Comparison of ENCODE assay signal across 25 mouse cellular contexts in the genomic region with DNA sequence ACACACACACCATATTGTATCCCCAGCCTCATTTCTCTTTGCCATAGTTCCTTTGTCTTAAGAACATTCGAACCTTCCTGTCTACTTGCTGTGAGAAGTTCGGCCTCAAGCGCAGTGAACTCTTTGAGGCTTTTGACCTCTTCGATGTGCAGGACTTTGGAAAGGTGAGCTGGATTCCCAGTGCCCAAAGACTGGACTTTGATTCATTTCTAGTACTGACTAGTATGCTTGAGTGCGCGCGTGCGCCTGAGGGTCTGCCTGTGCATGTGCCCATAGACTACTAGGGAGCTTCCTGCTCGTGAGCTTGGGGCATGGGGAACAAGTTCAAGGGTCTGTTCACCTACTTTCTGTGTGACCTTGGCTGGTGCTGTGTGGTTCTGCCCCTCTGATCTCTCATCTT.
"Had no signal": no experiment of that assay in that cellular context is flagged by ENCODE, and none has a peak within 500 bp of the region (broad histone marks: within the 10 kb centered on the region; RNA-seq: fewer than 3 reads in every experiment).

No protein-coding gene starts in this region.

- H3K27ac ChIP-seq: gastrocnemius, adult 2 months; heart, embryonic 10.5 days; hindbrain, embryonic 10.5 days; hindbrain, embryonic 12.5 days; hindbrain, embryonic 14.5 days; intestine, embryonic 15.5 days; limb, embryonic 13.5 days; limb, embryonic 15.5 days; liver, embryonic 13.5 days; liver, embryonic 15.5 days had no signal

- H3K4me3 ChIP-seq: gastrocnemius, adult 2 months; heart, embryonic 10.5 days; heart, embryonic 12.5 days; hindbrain, embryonic 10.5 days; hindbrain, embryonic 12.5 days; intestine, embryonic 15.5 days; limb, embryonic 13.5 days; limb, embryonic 15.5 days; liver, embryonic 13.5 days; liver, embryonic 15.5 days had no signal

- H3K9ac ChIP-seq: heart, embryonic 12.5 days; hindbrain, embryonic 12.5 days; hindbrain, embryonic 14.5 days; intestine, embryonic 15.5 days; limb, embryonic 13.5 days; limb, embryonic 15.5 days; liver, embryonic 13.5 days; liver, embryonic 15.5 days had no signal

- H3K4me1 ChIP-seq: heart, embryonic 12.5 days; hindbrain, embryonic 10.5 days; hindbrain, embryonic 12.5 days; intestine, embryonic 15.5 days; limb, embryonic 13.5 days; limb, embryonic 15.5 days had no signal

- H3K4me2 ChIP-seq: heart, embryonic 12.5 days; hindbrain, embryonic 12.5 days; hindbrain, embryonic 14.5 days; intestine, embryonic 15.5 days; limb, embryonic 13.5 days; limb, embryonic 15.5 days; liver, embryonic 11.5 days; liver, embryonic 13.5 days; liver, embryonic 15.5 days had no signal

- H3K27me3 ChIP-seq: heart, embryonic 12.5 days; hindbrain, embryonic 12.5 days; intestine, embryonic 15.5 days; limb, embryonic 13.5 days; limb, embryonic 15.5 days; liver, embryonic 13.5 days; liver, embryonic 15.5 days had no signal

- H3K9me3 ChIP-seq: heart, embryonic 10.5 days; heart, embryonic 12.5 days; hindbrain, embryonic 10.5 days; hindbrain, embryonic 12.5 days; intestine, embryonic 15.5 days; limb, embryonic 13.5 days; limb, embryonic 15.5 days; liver, embryonic 13.5 days; liver, embryonic 15.5 days had no signal

- DNase-seq: gastrocnemius, adult 2 months; gastrocnemius, postnatal 10 days; gastrocnemius, postnatal 25 days; heart, adult 18-20 months; heart, postnatal 10 days; heart, postnatal 4 days; layer of hippocampus, adult 9-11 months; layer of hippocampus, postnatal 36 days; left cerebral cortex, postnatal 4 days; liver, embryonic 13.5 days; lung, adult 18-20 months had no signal

- H3K36me3 ChIP-seq: heart, embryonic 10.5 days; heart, embryonic 12.5 days; hindbrain, embryonic 10.5 days; hindbrain, embryonic 12.5 days; intestine, embryonic 15.5 days; limb, embryonic 13.5 days; limb, embryonic 15.5 days had no signal

- ATAC-seq: forebrain, embryonic 16.5 days; hindbrain, embryonic 16.5 days; inflammation-experienced regulatory T-cells, adult 6 months; intestine, embryonic 15.5 days; intestine, postnatal 0 days had no signal
